Mouse (Mus musculus) urinary bladder, adult 2 months (tissue): ENCODE measurements at regions not wholly inside any gene's neighbourhood (a gene's known extent, or its start where the extent isn't known, plus 50 kb on each side); places are given as distances from the start of the nearest gene placed in this dataset.

Experiments used
- DNase-seq: peaks from one replicate; pipeline ENCODE4 v3.0.0; 2022; ENCODE audit warnings: low spot score

- DNase-seq, result no peak
Measured at GRCm38 (mm10) chr6:112119180-112119579, 154.4 kb upstream of the Lmcd1 start.

DNA sequence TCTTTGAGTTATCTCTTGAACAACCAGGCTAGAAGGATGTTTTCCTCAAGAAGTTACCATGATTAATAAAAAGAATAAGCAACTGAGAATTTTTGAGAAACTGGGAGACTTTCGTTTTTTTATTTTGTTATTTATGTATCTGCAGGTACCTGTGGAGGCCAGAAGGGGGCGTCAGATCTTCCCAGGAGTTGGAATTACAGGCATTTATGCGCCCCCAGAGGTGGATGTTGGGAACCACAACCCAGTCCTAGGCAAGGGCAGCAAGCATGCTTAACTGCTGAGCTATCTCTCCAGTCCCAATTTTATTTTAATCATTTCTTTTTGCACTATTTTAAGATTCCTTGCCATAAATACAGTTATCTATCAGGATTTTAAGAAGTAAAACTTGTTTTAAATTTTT lies 140.0 kb upstream of the Lmcd1 start:
- DNase-seq, result no peak

- DNase-seq, result no peak
Measured at GRCm38 (mm10) chr6:112152535-112153364, 120.8 kb upstream of the Lmcd1 start.

- no peak for DNase-seq
Measured at GRCm38 (mm10) chr6:112167487-112167886, 106.1 kb upstream of the Lmcd1 start.

DNA sequence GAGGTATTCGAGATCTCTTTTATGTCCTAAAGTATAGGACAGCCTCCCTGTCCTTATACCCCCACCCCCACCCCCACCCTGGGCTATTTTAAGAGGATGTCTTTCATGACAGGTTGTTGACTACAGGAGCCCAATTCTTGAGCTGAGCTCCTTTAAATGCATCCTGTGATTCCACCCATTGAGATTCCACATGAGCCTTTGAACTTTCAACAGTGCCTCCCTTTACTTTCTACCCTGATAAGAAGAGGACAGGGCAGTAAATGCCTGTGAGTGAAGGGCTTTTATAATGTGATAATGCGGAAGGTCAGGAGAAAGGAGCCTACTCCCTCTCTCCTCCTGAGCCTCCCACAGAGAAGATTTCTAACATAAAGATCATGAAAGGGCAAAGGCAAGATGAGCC lies 97.2 kb upstream of the Lmcd1 start:
- DNase-seq, result no peak

DNA sequence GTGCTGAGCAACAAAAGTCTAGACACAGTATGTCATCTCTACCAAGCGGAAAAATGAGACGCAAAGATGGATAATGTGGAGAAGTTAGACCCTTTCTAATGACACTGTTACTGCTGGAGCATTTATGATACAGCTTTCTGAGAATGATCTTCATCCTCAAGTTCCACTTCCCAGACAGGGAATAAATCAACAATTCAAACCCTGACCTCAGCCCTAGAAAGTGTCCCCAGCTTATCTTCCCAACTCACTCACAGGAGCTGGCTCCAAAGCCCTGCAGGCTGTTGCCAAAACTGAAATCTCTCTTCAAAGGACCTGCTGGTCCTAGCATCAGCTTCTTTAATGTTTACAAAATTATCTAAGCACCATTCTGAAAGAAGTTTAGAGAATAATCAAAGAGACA lies 85.9 kb upstream of the Lmcd1 start:
- no peak for DNase-seq

DNA sequence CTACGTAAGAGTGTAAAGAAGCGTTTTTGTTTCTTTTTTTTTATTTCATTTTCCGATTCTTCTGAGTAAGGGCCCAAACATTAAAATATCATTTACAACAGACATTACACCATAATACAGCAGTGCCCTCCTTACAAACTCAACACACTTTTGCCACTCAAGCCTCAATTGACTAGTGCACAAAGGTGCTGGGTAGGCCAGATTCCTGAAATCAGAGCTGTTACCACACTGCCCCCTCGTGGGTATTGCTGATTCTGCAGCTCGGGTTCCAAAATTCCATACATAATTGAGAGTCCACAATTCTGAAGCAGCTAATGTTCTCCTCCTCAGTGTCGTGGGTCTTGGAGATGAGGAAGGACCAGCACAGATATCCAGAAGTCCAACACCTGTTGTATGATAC lies 82.5 kb upstream of the Lmcd1 start:
- DNase-seq, result no peak

DNA sequence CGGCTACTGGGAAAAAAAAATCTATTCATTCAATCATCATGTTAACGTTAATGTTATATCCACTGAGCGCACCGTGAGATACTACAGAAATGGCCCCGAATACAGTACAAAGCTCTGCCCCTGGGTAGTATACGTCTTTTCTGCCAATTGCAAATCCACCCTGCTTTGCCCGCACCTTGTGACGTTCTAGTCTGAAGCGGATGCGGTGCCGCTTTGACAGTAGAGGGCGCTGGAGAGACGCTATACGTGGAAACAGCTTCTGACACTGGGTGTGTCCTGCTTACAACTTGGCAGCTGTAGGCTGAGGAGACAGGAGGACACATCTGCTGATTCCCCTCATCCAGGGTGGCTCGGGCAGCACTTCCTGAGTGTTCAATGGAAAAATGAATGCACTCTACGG lies 76.1 kb upstream of the Lmcd1 start:
- peak; percentile 39 for DNase-seq

DNA sequence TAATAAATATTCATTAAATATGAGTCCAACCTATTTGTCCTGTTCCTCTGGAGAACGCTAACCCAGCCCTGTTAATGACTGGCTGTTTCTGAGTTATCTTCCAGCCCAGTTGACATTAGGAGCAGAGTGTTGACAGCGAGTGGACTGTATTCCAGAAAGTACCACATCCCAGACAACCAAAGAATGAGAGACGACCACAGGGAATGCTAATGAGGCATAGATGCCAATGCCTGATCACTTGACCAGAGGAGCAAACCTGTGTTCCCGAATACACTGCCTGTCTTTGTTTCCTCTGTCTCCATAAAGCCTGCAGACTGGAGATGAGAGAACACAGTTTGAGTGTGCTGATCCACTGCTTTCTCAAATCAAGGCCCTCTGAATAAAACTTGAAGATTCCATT lies 74.3 kb upstream of the Lmcd1 start:
- DNase-seq, result no peak

GRCm38 (mm10) chr6:112202120-112202519 lies 71.4 kb upstream of the Lmcd1 start:
- no peak for DNase-seq

DNA sequence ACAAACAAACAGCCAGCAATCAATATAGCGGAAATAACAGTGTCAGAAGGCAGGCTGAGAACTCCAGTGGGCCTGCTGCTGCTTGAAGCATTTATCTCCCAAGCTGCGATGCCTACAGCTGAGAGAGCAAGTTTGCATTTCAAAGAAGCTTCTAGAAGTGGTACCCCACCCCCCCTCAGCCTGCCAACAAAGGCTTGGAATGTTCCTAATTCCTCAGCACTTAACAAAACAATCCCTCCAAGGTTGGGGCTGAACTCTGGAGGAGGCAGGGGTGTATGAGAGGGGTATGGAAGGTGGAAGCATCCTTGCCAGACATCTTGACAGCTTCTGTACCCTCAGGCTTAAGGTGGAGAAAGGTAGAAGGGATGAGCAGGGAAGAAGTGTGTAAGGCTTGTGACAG lies 70.2 kb upstream of the Lmcd1 start:
- DNase-seq, result no peak

DNA sequence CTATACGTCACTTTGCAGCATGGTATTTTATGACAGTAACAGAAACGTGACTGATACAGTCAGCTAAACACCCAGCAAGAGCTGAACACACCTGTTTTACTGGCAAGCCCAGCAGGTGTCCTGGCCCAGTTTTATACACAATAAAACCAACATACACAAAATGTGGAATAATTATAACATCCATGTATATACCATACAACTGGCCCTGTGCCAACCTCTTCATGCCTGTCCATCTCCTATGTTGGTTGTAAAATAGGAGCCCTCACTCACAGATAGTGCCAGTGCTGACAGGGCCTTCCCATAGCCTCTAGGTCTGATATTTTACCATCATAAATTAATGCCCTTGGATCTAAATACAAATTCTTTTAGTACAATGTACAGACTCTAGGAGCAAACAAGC lies 68.6 kb upstream of the Lmcd1 start:
- no peak for DNase-seq

GRCm38 (mm10) chr6:112205420-112205995 lies 68.0 kb upstream of the Lmcd1 start:
- DNase-seq, result no peak

- DNase-seq, result no peak
Measured at GRCm38 (mm10) chr6:112207229-112207628, 66.3 kb upstream of the Lmcd1 start.

DNA sequence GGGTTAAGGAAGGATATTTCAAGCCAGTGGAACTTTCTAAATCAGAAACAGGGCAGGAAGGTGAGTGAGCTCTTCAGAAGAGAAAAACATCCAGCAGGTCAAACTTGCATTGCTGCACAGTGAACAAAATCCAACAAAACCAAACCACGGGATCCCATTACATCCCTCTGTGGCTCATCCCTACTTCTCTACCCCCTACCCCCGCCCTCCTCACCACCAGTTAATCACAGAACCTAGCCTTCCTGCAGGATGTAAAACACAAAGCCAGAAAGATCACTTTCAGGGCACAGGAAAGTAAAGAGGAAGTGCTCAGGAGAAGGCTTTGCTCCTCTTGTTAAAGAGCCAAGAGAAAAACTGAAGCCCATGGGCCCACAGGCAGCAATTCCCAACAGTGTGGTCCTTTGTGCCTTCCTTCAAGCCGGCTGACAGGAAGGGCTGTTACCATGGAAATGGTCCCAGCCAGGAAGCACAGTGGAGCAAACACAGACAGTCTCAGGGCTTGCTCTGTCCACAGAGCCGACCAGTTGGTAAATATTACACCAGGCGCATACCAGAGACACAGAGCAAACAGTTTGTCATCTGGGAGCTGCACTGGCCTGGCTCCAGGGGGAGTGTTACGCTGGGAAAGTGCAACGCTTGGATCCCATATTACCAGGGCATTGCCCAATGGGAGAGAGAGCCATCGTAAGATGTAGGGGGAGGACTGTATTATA lies 63.2 kb upstream of the Lmcd1 start:
- peak; percentile 34 for DNase-seq

DNA sequence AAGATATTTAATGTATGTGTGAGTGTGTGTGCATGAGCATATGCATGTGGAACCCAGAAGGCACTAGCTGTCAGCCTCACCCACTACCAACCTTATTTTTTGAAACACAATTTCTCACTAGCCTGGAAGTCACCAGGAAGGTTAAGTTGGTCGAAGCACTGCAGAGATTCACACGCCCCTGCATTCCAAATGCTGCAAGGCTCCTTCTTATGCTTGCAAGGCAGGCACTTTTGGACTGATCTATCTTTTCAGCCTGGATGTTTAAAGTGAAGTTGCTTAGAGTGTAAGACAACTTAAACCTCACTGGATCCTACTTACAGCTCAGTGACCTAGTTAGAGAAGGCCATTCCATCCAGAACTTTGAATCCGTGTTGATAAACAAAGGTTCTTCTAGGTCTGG lies 56.7 kb upstream of the Lmcd1 start:
- DNase-seq, result no peak

GRCm38 (mm10) chr6:112218248-112218647 lies 55.3 kb upstream of the Lmcd1 start:
- no peak for DNase-seq

DNA sequence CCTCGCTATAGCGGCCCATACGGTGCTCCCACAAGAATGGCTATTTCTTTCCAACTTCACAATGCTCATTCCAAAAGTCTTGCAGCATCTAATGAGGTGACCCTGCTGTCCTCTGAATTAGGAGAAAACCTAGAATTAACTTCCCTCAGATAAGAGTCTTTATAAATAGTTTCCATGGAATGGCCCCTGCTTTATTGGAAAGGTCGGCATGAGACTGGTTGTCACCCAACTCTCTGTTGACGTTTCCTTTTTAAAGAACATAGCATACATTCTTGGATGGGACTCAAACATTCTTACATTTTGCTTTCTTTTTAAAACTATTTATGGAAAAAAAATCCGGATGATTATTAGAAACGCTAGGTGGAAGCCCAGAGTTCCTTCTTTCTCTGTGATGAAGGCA lies 53.9 kb upstream of the Lmcd1 start:
- DNase-seq, result no peak

DNA sequence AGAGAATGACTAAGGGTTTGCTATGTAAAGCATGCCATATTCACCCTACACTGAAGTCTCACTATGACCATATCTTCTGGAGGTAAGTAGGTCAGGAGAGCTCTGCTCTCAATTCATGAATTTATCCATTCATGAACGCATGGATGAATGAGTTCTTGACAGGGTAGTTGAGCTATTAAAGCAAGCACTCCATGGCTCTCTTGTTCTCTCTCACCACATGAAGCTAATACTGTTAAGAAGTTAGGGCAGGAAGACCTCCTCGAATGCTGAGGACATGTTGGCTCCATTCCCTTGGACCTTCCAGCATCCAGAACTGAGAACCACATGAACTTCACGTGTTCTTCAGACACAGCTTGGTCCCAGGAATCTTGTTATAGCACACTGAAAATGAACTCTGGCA lies 53.4 kb upstream of the Lmcd1 start:
- no peak for DNase-seq

GRCm38 (mm10) chr6:112221373-112221772 lies 52.2 kb upstream of the Lmcd1 start:
- DNase-seq, result no peak

DNA sequence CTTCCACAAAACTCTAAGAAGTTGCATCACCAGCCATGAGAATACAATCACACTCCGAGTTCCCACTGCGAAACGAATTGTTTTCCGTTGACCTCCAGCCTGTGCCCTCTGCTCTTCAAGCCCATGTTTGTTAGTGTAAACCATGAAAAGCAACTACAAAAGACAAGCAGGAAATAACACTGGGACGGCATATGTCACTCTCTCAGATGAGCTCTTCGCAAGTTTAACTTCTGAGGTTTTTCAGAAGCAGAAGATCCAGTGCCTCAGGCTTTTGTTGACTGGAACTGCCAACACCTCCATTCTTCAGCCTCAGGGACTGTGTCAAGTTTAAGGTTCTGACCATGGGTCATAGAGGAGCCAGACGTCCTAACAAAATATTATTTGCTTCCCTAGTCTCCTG lies 50.2 kb upstream of the Lmcd1 start:
- no peak for DNase-seq
